Mouse (Mus musculus) midbrain, embryonic 11.5 days (tissue): ENCODE data around the gene Znhit3. TPM values are rescaled to one million over a fixed set of nuclear protein-coding genes. Genes with fewer than 3 reads are reported as not detected.

Experiments used
- ATAC-seq: fragments of 200-750 bp; cut with Nextera tagmentation; 2 replicates; pipeline ENCODE4 v1.8.0; 2017; ENCODE audit warnings: moderate TSS enrichment, moderate library complexity; ENCODE audit not compliant: low FRiP score
- DNase-seq: peaks from one replicate; pipeline ENCODE4 v3.0.0; 2015; ENCODE audit warnings: low spot score; ENCODE audit errors: missing footprints
- H3K27ac ChIP-seq: fragments of 300-500 bp; sonication (generic); 2 replicates; pipeline ENCODE4 v1.5.1; 2014; ENCODE audit warnings: low read depth, low read length
- H3K27me3 ChIP-seq: fragments of 300-500 bp; sonication (generic); 2 replicates; pipeline ENCODE4 v1.6.1; 2014; ENCODE audit warnings: mild to moderate bottlenecking, low read length, moderate library complexity, mixed read lengths; ENCODE audit not compliant: control insufficient read depth, insufficient read depth
- H3K36me3 ChIP-seq: fragments of 300-500 bp; sonication (generic); 2 replicates; pipeline ENCODE4 v1.6.1; 2014; ENCODE audit warnings: mild to moderate bottlenecking, low read length, moderate library complexity, mixed read lengths; ENCODE audit not compliant: control insufficient read depth, insufficient read depth
- H3K4me1 ChIP-seq: fragments of 300-500 bp; sonication (generic); 2 replicates; pipeline ENCODE4 v1.6.1; 2014; ENCODE audit warnings: low read length; ENCODE audit not compliant: control insufficient read depth, insufficient read depth
- H3K4me2 ChIP-seq: fragments of 300-500 bp; sonication (generic); 2 replicates; pipeline ENCODE4 v1.6.1; 2014; ENCODE audit warnings: mild to moderate bottlenecking, moderate library complexity
- H3K4me3 ChIP-seq: fragments of 300-500 bp; sonication (generic); 2 replicates; pipeline ENCODE4 v1.5.1; 2014; ENCODE audit warnings: low read depth, low read length
- H3K9ac ChIP-seq: fragments of 300-500 bp; sonication (generic); 2 replicates; pipeline ENCODE4 v1.6.1; 2014; ENCODE audit warnings: low read length
- H3K9me3 ChIP-seq: fragments of 300-500 bp; sonication (generic); 2 replicates; pipeline ENCODE4 v1.6.1; 2016; ENCODE audit warnings: low read length; ENCODE audit not compliant: control insufficient read depth
- WGBS: fragments of 180-500 bp; shearing (Covaris S2); extraction: QIAGEN DNeasy Blood & Tissue Kit; methylation state at CpG from one replicate; pipeline ENCODE4 v1.1.7; 2014; 5-methylcytosine and 5-hydroxymethylcytosine counted together
- polyA plus RNA-seq: library from polyadenylated mRNA; unstranded; fragments of >200 nt; fragmentation: Nextera tagmentation; extraction: Ambion mirVana; gene quantifications from 2 replicates; pipeline ENCODE4 v1.2.1, GENCODE M21; 2014

Gene Znhit3
- polyA plus RNA-seq, 1 experiment from 2014 or later, result 72.4 TPM

- H3K4me2 ChIP-seq, result peak within 1 kb of the TSS; percentile 52
- no peaks in the 10 kb centered on the region for H3K9me3 ChIP-seq
- peak within 1 kb of the TSS; percentile 28 for H3K4me3 ChIP-seq
- DNase-seq, result peak; percentile 95
- peak within 1 kb of the TSS; percentile 29; the same call in 1 of the 2 replicates for H3K9ac ChIP-seq
- H3K4me1 ChIP-seq, result peaks cover 18% of the 10 kb centered on the region
- 0 out of 2 replicates have a peak, but pooled peaks have one; percentile 27 for ATAC-seq
- peaks cover 30% of the 10 kb centered on the region for H3K27me3 ChIP-seq
- WGBS, result under 1% methylated on average over 49 of the region's 49 CpGs
- H3K27ac ChIP-seq, result no peak within 1 kb of the TSS
- H3K36me3 ChIP-seq, result no peaks in the 10 kb centered on the region
Measured at GRCm38 (mm10) chr11:84957591-84958270, 41.6 kb upstream of the Znhit3 start, which contains the start of gene Car4. TSS of gene Car4 (plus strand) at chr11:84957786.

- Histone ChIP-seq H3K4me3 (peak overlapping the region; percentile 28; the same call in 1 of the 2 replicates), H3K9ac (no peak overlapping the region), H3K27me3 (peaks cover 30% of the 10 kb centered on the region), H3K4me2 (peak overlapping the region; percentile 52), H3K9me3 (no peaks in the 10 kb centered on the region), H3K36me3 (no peaks in the 10 kb centered on the region), H3K4me1 (peaks cover 18% of the 10 kb centered on the region), H3K27ac (no peak overlapping the region)
- no peak for ATAC-seq
- DNase-seq, result peak; percentile 89
- WGBS, result 4% methylated on average over 15 of the region's 15 CpGs
Measured at GRCm38 (mm10) chr11:84957171-84957570, 41.0 kb upstream of the Znhit3 start.

GRCm38 (mm10) chr11:84956400-84956799, 40.2 kb upstream of the Znhit3 start:
- ATAC-seq, result no peak
- H3K9me3 ChIP-seq, result no peaks in the 10 kb centered on the region
- peaks cover 30% of the 10 kb centered on the region for H3K27me3 ChIP-seq
- no peak overlapping the region for H3K4me3 ChIP-seq
- peaks cover 18% of the 10 kb centered on the region for H3K4me1 ChIP-seq
- H3K36me3 ChIP-seq, result no peaks in the 10 kb centered on the region
- no peak overlapping the region for H3K9ac ChIP-seq
- WGBS, result 30% methylated on average over 5 of the region's 5 CpGs
- H3K27ac ChIP-seq, result no peak overlapping the region
- no peak overlapping the region for H3K4me2 ChIP-seq
- DNase-seq, result peak; percentile 88

- H3K27ac ChIP-seq, result no peak overlapping the region
- peaks cover 9% of the 10 kb centered on the region for H3K27me3 ChIP-seq
- peaks cover 3% of the 10 kb centered on the region; the same call in 1 of the 2 replicates for H3K4me1 ChIP-seq
- no peak for DNase-seq
- ATAC-seq, result no peak
- no peak overlapping the region for H3K4me3 ChIP-seq
- H3K9me3 ChIP-seq, result no peaks in the 10 kb centered on the region
- 19% methylated on average over 2 of the region's 2 CpGs for WGBS
- H3K4me2 ChIP-seq, result no peak overlapping the region
- no peaks in the 10 kb centered on the region for H3K36me3 ChIP-seq
- no peak overlapping the region for H3K9ac ChIP-seq
Measured at GRCm38 (mm10) chr11:84952611-84953010, 36.4 kb upstream of the Znhit3 start.

GRCm38 (mm10) chr11:84948526-84948925, 32.4 kb upstream of the Znhit3 start:
- DNase-seq (no peak), ATAC-seq (no peak)
- 44% methylated on average over 3 of the region's 3 CpGs for WGBS
- Histone ChIP-seq H3K9me3 (no peaks in the 10 kb centered on the region), H3K9ac (no peak overlapping the region), H3K36me3 (no peaks in the 10 kb centered on the region), H3K4me1 (peaks cover 19% of the 10 kb centered on the region), H3K4me3 (no peak overlapping the region), H3K27ac (no peak overlapping the region), H3K4me2 (no peak overlapping the region), H3K27me3 (no peaks in the 10 kb centered on the region; the same call in 1 of the 2 replicates)

- no peak overlapping the region for H3K27ac ChIP-seq
- no peak overlapping the region for H3K9ac ChIP-seq
- peaks cover 21% of the 10 kb centered on the region for H3K4me1 ChIP-seq
- no peaks in the 10 kb centered on the region; the same call in 1 of the 2 replicates for H3K27me3 ChIP-seq
- H3K9me3 ChIP-seq, result no peaks in the 10 kb centered on the region
- no peak overlapping the region for H3K4me2 ChIP-seq
- H3K4me3 ChIP-seq, result no peak overlapping the region
- no peak for DNase-seq
- H3K36me3 ChIP-seq, result no peaks in the 10 kb centered on the region
- ATAC-seq, result no peak
- 36% methylated on average over 3 of the region's 3 CpGs for WGBS
Measured at GRCm38 (mm10) chr11:84948114-84948513, 31.9 kb upstream of the Znhit3 start.

- Histone ChIP-seq H3K4me2 (no peak overlapping the region), H3K36me3 (no peaks in the 10 kb centered on the region), H3K9me3 (no peaks in the 10 kb centered on the region), H3K27me3 (no peaks in the 10 kb centered on the region; the same call in 1 of the 2 replicates), H3K27ac (no peak overlapping the region), H3K4me3 (no peak overlapping the region), H3K9ac (no peak overlapping the region), H3K4me1 (peaks cover 21% of the 10 kb centered on the region)
- WGBS, result 73% methylated on average over 6 of the region's 6 CpGs
- DNase-seq, result no peak
- no peak for ATAC-seq
Measured at GRCm38 (mm10) chr11:84947206-84947605, 31.0 kb upstream of the Znhit3 start.

GRCm38 (mm10) chr11:84945841-84946240, 29.7 kb upstream of the Znhit3 start:
- H3K9me3 ChIP-seq, result no peaks in the 10 kb centered on the region
- H3K36me3 ChIP-seq, result no peaks in the 10 kb centered on the region
- no peak overlapping the region for H3K9ac ChIP-seq
- H3K27me3 ChIP-seq, result no peaks in the 10 kb centered on the region; the same call in 1 of the 2 replicates
- no peak overlapping the region for H3K4me3 ChIP-seq
- no peak overlapping the region for H3K27ac ChIP-seq
- WGBS, result 58% methylated on average over 3 of the region's 3 CpGs
- peaks cover 21% of the 10 kb centered on the region for H3K4me1 ChIP-seq
- DNase-seq (peak; percentile 72), ATAC-seq (no peak)
- no peak overlapping the region for H3K4me2 ChIP-seq

- H3K27me3 ChIP-seq, result no peaks in the 10 kb centered on the region; the same call in 1 of the 2 replicates
- DNase-seq (peak; percentile 87), ATAC-seq (peak; percentile 59; the same call in 1 of the 2 replicates)
- no peak overlapping the region for H3K4me3 ChIP-seq
- H3K4me1 ChIP-seq, result peaks cover 21% of the 10 kb centered on the region
- no peak overlapping the region; the same call in 1 of the 2 replicates for H3K9ac ChIP-seq
- WGBS, result 1% methylated on average over 12 of the region's 12 CpGs
- H3K9me3 ChIP-seq, result no peaks in the 10 kb centered on the region
- no peak overlapping the region for H3K27ac ChIP-seq
- no peaks in the 10 kb centered on the region for H3K36me3 ChIP-seq
- H3K4me2 ChIP-seq, result peak overlapping the region; percentile 27; the same call in 1 of the 2 replicates
Measured at GRCm38 (mm10) chr11:84944639-84945435, 28.7 kb upstream of the Znhit3 start.
